Mouse (Mus musculus): Measurements from ENCODE around the gene Troap. TPM values are rescaled to one million over a fixed set of nuclear protein-coding genes. Genes with fewer than 3 reads are reported as not detected.

Troap gene
- polyA plus RNA-seq (2015; fragmentation: Nextera tagmentation; extraction: Ambion mirVana): 4.6 and 6.8 TPM in 2 replicates

DNA sequence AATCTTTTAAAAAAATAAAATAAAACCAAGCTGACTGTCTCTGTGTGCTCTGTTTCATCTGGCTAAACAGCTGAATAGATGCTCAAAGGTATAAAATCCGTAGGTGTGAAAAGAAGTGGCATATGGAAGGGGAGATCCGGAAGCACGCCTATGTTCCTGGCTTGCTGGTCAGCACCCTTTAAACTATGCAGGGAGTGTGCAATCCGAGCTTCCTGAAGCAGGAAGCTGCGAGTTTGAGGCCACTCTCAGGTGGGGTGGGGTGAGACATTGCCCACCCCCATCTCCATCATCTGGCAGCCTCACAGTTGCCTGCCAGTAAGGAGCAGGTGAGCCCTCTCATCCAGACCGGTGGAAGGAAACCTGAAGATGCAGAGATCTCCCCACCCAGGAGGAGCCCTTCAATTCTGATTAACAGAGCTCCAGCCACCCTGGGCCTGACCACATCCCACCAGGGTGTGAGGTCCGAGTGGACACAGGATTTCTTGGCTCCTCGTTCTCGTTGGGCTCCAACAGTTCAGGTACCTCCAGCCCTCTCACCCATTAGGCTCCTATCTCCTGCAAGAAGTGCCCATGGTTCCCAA is at the start of gene Troap:
Gene Troap, plus strand, starts transcription at position 557 of the 581 bp plus-strand sequence.

DNA sequence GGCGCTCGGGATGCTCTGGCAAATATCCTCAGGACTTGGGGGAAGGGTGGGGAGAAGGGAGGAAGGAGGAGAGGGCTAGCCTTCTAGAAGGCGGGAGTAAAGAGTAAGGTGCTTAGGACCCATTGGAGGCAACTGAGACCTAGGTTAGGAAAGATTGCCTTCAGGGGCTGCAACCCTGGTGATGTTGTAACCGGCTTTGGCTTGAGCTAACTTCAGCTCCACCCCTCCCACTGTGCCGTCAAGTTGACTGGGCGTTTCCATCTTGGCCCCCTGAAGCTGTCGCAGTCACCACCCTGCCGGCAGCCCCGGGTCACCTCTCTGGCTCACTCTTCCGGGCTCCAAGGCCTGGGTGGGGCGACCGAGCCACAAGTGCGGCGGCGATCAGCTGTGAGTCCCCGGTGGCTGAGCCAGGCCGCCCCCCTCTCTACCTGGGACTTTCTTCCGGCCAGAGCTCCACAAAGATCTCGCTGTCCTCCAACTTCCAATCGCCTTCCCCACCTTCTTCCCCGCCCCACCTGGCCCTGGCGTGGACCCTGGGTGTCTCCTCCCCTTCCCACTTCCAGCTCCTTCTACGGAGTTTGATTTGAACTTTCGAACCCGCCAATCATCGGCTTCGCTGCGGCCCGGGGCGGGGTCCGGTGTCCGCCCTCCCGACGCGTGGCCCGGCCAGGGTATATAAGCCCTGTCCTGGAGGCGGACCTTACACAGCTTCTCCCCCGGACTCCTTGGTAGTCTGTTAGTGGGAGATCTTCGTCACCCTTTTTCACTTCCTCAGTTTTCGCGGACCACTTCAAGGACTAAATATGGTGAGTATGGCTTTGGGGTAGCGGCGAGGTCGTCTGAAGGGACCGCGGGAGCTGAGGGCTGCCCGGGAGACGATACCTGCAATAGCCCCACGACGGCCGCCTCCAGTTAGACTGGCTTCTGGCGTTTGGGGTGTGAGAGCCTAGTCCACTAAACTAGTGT is 44.5 kb upstream of the Troap start, which contains the start of gene Tuba1c:
Gene Tuba1c, plus strand, starts transcription at position 273 of the 966 bp plus-strand sequence.

DNA sequence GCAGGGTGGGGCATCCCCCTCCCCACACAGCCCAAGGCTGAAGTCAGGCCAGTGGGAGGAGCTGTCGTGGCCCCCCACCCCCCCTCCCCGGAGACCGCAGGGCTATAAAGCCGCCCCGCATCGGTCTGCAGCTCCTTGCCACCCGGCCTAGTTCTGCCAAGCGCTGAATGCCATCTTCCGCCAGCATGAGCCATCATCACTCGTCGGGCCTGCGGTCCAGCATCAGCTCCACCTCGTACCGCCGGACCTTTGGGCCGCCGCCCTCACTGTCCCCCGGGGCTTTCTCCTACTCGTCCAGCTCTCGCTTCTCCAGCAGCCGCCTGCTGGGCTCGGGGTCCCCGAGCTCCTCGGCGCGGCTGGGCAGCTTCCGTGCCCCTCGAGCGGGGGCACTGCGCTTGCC is 19.3 kb upstream of the Troap start, which contains the start of gene Prph:
Gene Prph, plus strand, starts transcription at position 135 of the 400 bp plus-strand sequence.

GRCm38 (mm10) chr15:99087253-99088075 is 13.1 kb downstream of the Troap start, which contains the start of gene C1ql4:
Gene C1ql4, minus strand, starts transcription at chr15:99087817.

DNA sequence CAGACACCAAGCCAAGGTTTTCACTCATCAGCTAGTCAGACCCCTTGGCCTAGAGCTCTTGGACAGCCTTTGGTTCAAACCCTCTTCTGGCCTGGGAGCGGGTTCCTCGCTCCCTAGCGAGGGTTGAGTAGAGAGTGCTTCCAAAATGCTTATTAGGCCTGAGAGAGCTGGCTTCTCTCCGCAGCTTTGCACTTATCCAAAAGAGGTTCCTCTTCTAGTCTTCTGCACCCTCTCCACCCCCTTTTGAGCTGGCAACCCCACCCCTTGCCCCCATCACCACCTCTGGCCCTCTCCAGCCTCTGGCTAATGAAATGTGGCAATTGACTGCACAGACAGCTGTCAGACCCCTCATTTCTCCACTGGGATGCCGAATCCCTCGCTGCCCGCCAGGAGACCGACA is 18.5 kb downstream of the Troap start, which contains the start of gene Dnajc22:
Gene Dnajc22, plus strand, starts transcription at position 301 of the 400 bp plus-strand sequence.

DNA sequence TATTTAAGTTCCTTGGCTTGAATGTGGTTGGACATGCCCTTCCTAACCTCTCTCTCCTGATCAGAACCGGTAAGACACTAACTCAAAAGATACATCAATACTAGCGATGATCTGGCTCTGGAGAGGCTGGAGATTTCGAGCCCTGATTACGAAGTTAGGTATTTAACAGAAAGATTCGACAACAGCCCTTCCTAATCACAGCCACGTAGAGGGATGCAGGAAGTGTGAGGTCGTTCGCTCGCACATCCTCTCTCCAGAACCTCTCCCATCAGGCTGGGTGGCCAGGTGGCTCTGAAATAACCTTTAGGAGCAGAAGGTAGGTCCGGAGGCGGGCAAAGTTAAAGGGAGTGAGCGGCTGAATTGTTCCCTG is 51.3 kb downstream of the Troap start, which contains the start of gene Spats2:
Gene Spats2, plus strand, starts transcription at position 206 of the 370 bp plus-strand sequence.

Small RNA genes within 50 kb of the gene (microRNA-seq; reads per million reads assigned to microRNA genes)
- gene Mir6960: not detected

Other genes starting within 250 kb of the Troap start
- 54.6 and 55.4 TPM in 2 replicates for gene Prkag1, start 243.1 kb upstream of the Troap start, polyA plus RNA-seq (2015; fragmentation: Nextera tagmentation; extraction: Ambion mirVana)
- 5.1 TPM in 2 replicates for gene Kmt2d, start 203.4 kb upstream of the Troap start, polyA plus RNA-seq (2015; fragmentation: Nextera tagmentation; extraction: Ambion mirVana)
- 3.6 TPM in 2 replicates for gene Rhebl1, start 180.0 kb upstream of the Troap start, polyA plus RNA-seq (2015; fragmentation: Nextera tagmentation; extraction: Ambion mirVana)
- gene Dhh, start 176.0 kb upstream of the Troap start, polyA plus RNA-seq (2015; fragmentation: Nextera tagmentation; extraction: Ambion mirVana): 0.48 and 0.96 TPM in 2 replicates
- 8.2 and 10.4 TPM in 2 replicates for gene Lmbr1l, start 156.3 kb upstream of the Troap start, polyA plus RNA-seq (2015; fragmentation: Nextera tagmentation; extraction: Ambion mirVana)
- 735 and 945 TPM in 2 replicates for gene Tuba1b, start 140.0 kb upstream of the Troap start, polyA plus RNA-seq (2015; fragmentation: Nextera tagmentation; extraction: Ambion mirVana)
- gene Gm49450, start 121.0 kb upstream of the Troap start, polyA plus RNA-seq (2015; fragmentation: Nextera tagmentation; extraction: Ambion mirVana): not detected in 2 replicates
- gene Tuba1a, start 120.9 kb upstream of the Troap start, polyA plus RNA-seq (2015; fragmentation: Nextera tagmentation; extraction: Ambion mirVana): 867 and 1,181 TPM in 2 replicates
- 157 and 169 TPM in 2 replicates for gene Tuba1c, start 44.7 kb upstream of the Troap start, polyA plus RNA-seq (2015; fragmentation: Nextera tagmentation; extraction: Ambion mirVana)
- gene Prph, start 19.4 kb upstream of the Troap start, polyA plus RNA-seq (2015; fragmentation: Nextera tagmentation; extraction: Ambion mirVana): 2.2 TPM in 2 replicates
- not detected in 2 replicates for gene C1ql4, start 13.2 kb downstream of the Troap start, polyA plus RNA-seq (2015; fragmentation: Nextera tagmentation; extraction: Ambion mirVana)
- 0.11 TPM in 1 of 2 replicates, not detected in the other for gene Dnajc22, start 18.6 kb downstream of the Troap start, polyA plus RNA-seq (2015; fragmentation: Nextera tagmentation; extraction: Ambion mirVana)
- gene Spats2, start 51.3 kb downstream of the Troap start, polyA plus RNA-seq (2015; fragmentation: Nextera tagmentation; extraction: Ambion mirVana): 12.4 and 13.7 TPM in 2 replicates
- gene Kcnh3, start 150.3 kb downstream of the Troap start, polyA plus RNA-seq (2015; fragmentation: Nextera tagmentation; extraction: Ambion mirVana): 0.07 and 0.14 TPM in 2 replicates
- gene Mcrs1, start 177.4 kb downstream of the Troap start, polyA plus RNA-seq (2015; fragmentation: Nextera tagmentation; extraction: Ambion mirVana): 57.6 and 61.7 TPM in 2 replicates
- gene Prpf40b, start 220.5 kb downstream of the Troap start, polyA plus RNA-seq (2015; fragmentation: Nextera tagmentation; extraction: Ambion mirVana): 19.4 and 20.4 TPM in 2 replicates
- 0.16 TPM in 1 of 2 replicates, not detected in the other for gene Fam186b, start 221.3 kb downstream of the Troap start, polyA plus RNA-seq (2015; fragmentation: Nextera tagmentation; extraction: Ambion mirVana)